Mouse (Mus musculus): ENCODE measurements around the gene Abhd14a.
"Not testable (repeated sequence)": the region's sequence is repeated elsewhere in the genome, so short reads cannot be mapped to it uniquely, and the experiment has no call there.

Abhd14a gene

DNA sequence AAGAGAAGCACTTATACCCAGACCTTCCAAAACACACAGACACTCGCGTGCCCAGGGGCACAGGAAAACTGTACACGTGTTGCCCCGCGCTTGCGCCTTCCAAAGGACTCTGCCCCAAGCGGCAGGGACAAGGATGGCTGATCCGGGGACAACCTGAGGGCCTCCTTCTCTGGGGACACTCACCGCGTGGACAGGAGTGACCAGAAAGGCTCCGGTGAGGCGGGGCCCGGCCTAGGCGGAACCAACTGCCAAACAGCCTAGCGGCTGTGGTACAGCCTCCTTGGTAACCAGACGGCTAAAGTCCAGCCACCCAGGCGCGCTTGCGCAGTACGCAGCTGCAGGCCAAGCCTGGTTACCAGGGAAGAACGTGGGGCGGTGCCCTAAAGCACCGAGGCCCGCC is at the start of gene Abhd14a, which contains the start of gene Abhd14b:
Abhd14a (minus strand) TSS at position 331 of the 400 bp plus-strand sequence.
Abhd14b (plus strand) TSS at position 112 of the 400 bp plus-strand sequence.
- peak; percentile 80 for DNase-seq (ENCODE audit: low read depth)

DNA sequence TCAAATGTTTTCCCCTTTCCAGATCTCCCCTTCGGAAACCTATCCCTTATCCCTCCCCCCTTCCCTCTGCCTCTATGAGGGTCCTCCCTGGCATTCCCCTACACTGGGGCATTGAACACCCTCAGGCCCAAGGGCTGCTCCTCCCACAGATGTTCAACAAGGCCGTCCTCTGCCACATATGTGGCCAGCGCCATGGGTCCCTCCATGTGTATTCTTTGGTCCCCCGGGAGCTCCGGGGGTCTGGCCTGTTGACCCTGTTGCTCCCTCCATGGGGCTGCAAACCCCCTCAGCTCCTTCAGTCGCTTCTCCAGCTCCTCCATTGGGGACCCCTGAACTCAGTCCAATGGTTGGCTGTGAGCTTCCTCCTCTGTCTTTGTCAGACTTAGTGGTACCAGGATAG is 40.1 kb upstream of the Abhd14a start:
- DNase-seq (ENCODE audit: low read depth): not testable (repeated sequence)

DNA sequence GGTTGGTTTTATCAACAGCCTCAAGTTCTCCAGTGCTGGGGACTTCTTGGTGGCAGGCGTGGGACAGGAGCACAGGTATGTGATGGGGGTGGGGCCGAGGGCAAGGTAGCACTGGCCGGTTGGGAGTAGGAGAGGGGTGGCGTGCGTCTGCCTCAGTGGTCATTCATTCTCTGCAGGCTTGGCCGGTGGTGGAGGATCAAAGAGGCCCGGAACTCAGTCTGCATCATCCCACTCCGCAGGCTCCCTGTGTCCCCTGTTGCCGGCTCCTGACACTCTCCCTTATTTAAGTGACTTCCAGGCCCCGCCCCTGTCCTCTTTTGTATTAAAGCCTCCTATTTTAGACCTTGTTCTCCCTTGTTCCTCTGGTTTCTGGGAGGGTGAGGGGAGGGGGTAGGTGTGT is 37.6 kb upstream of the Abhd14a start:
- DNase-seq (ENCODE audit: low read depth): no peak

DNA sequence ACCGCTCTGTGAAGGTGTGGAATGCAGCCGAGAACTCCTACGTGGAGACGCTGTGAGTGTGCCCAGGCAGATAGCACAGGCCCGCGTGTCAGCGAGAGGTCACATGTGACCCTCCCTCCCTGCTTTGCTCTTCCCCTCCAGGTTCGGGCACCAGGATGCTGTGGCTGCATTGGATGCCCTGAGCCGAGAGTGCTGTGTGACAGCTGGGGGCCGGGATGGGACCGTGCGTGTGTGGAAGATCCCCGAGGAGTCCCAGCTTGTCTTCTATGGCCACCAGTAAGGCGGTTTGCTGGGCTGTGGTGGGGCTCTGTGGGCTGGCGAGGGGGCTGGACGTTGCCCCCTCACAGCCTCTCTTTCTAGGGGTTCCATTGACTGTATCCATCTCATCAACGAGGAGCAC is 36.1 kb upstream of the Abhd14a start:
- no peak for DNase-seq (ENCODE audit: low read depth)

DNA sequence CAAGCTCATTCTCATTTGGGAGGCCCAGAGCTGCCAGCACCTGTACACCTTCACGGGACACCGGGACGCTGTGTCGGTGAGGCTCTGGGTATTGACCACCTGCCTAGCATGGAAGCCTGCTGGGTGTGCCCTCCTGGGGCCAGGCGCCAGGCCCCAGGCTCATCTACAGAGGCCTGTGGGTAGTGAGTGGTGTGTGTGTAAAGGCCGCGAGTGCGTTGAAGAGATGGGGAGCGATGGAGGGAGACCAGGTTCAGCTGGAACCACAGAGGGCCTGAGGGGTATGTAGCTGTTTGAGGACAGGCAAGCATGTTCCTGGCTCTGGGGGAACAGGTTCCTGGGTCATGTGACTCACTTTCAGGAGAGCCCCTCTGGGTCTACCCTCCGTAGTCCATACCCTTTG is 35.7 kb upstream of the Abhd14a start:
- no peak for DNase-seq (ENCODE audit: low read depth)

DNA sequence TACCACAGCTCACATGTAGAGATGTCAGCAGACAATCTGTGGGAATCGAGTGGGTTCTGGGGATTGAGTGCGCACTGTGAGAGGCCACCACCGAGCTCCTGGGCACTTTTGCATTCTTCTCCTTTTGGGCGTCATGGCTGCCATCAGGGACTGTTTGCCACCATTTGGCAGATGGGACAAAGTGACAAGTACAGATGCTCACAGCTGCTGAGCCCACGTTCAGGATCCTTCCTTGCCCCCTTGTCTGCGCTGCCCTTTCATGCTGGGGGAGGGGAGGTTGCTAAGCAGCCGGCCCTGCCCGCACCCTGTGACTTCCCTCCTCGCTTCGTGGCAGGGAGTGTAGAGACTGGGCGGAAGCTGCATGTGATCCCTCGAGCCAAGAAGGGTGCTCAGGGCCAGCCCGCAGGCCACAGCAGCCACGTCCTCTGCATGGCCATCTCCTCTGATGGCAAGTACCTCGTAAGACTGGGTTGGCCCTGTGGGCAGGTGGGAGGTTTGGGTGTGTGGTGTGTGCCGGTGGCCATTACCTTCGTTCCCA is 35.2 kb upstream of the Abhd14a start:
- no peak for DNase-seq (ENCODE audit: low read depth)

DNA sequence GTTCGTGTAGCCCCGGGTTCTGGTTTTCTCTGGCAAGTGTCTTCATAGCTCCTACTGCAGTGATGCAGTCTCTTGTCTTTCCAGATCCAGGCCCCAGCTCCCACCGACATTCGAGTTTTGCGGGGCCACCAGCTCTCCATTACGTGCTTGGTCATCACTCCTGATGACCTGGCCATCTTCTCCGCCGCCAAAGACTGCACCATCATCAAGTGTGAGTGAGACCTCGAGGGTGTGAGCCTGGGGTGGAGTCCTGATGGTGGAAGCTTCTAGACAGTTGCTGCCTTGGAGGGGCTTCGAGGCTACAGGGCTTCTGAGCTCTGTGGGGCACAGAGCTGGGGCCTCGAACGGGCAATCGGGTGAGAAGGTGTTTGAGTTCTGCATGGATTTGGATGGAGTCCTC is 34.2 kb upstream of the Abhd14a start:
- DNase-seq (ENCODE audit: low read depth): no peak

DNA sequence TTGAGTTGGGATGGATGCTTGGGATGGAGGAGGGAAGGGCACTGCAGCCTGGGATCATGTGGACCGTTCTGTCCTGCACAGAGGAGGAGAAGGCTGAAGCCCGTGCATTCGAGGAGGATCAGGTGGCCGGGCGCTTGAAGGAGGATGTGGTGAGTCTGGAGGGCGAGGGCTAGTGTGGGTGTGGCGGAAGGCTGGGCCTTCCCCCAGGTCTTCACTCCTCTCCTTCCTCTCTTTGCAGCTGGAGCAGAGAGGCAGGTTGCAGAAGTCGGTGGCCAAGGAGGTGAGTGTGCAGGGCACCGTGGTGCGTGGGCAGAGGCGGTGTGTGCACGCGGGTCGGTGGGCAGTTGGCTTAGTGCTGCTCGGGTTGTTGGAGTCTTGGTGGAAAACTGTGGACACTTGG is 33.6 kb upstream of the Abhd14a start:
- peak; percentile 28 for DNase-seq (ENCODE audit: low read depth)

DNA sequence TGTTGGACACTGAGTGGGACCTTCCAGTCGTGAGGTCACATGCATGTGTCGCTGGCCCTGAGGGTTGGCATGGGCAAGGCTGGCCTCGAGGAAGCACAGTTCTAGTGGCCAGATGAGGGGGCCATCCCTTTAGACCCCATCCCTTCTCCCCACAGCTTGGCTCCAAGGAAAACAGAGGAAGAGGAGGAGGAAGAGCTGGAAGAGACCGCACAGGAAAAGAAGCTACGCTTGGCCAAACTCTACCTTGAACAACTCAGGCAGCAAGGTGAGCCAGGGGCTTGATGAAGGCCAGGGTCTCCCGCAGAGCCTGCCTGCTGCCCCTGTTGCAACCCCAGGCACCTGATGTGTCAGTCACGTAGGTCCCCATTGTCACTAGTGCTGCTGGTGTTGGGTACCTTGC is 33.1 kb upstream of the Abhd14a start:
- DNase-seq (ENCODE audit: low read depth): no peak

DNA sequence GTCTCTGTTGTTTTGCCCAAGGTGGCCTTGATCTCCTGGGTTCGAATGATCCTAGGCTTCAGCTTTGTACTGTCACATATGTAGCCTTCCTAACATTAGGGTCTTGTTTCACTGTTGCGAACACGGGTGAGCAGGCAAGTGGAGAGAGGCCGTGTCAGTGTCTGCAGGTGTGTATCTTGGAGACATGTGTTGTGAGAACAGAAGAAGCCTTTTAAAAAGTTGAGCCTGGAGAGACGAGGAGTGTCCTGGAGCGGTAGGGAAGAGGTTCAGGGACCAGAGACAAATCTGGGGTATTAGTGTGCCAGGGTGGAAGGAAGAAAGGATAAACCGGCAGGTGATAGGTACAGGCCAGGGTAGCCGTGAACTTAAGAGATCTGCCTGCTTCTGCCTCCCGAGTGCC is 30.6 kb upstream of the Abhd14a start:
- no peak for DNase-seq (ENCODE audit: low read depth)

DNA sequence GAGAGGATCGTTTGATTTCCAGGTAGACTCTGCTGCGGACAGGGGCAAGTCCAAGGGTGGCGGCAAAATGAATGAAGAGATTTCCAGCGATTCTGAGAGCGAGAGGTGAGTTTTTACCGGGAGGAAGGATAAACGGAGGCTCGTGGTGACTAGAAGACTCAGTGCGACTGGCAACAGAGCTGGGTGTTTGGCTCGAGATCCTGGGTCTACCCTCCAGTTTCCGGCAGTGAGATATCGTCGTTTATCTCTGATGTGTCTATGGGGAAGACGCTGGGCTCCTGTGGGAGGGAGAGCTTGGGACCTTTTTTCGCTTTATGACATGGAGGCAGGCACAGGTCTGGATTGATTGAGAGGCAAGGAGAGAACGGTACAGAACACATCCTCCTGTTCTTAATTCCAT is 30.2 kb upstream of the Abhd14a start:
- DNase-seq (ENCODE audit: low read depth): peak; percentile 54

DNA sequence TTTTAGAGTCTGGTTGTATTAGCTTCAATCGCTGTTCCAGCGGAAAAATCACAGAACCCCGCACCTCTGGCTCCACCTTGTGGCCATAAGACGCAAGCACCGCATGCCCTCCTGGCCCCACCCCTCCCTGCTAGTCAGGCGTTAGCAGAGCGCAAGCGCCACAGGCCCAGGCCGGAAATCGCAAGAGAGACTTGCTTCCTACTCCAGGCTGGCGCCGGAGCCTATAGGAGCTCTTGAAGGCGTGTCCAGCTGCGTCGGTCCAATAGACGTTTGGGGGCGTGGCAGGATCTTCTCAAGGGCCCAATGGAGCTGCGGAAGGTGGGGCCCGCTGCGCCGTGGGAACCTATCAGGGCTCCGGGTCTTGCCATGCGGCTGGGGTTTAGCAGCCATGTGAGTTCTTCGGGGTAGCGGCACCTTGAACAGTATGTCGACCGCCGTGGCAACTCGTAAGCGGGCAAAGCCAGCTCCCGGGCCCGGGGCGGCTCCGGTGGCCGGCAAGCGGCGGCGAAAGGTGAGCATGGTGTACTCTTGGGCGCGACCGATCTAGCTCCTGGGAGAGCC is 29.5 kb upstream of the Abhd14a start, which contains the start of gene Parp3:
Parp3 (minus strand) TSS at position 26 of the 561 bp plus-strand sequence.
- peak; percentile 100 for DNase-seq (ENCODE audit: low read depth)

DNA sequence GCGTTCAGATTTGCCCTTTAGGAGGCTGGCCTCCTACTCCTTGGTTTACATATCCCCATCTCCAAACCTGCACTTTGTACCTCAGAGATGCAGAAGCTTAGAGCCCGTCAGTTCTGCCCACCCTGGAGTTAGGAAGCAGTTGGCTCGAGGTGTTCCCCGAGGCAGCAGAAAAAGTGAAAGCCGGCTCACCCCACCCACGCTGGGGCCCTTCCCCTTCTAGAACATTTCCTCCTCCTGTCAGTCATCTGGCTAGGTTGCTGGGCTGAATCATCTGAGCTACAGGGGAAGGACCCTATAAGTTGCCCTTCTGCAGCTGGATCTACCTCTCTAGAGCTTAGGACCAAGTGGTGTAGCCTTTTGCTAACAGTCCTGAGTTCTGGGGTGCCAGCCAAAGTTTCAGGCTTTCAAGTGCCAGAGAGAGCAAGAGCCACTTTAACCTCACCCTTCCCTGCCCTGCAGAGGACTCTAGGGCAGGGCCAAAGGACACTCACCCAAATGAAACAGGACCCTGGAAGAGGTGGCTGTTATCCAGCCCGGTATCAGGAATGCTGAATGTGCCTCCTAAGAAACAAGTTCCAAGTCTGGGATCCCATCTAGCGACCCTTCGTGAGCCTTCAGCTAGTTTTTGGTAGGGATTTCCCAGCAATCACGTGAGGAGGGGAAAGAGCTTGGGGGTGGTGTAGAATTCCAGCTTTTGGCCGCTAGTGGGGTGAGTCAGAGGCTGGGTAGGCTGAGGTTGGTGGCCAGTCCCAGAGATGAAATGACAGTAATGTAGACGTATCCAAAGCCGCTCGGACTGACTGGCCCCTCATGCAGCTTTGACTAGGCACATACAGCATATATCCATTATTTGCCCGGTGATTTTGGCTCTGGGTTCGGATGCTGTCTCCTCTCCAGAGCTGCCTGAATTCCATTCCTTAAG is 28.8 kb upstream of the Abhd14a start:
- peak; percentile 84 for DNase-seq (ENCODE audit: low read depth)

DNA sequence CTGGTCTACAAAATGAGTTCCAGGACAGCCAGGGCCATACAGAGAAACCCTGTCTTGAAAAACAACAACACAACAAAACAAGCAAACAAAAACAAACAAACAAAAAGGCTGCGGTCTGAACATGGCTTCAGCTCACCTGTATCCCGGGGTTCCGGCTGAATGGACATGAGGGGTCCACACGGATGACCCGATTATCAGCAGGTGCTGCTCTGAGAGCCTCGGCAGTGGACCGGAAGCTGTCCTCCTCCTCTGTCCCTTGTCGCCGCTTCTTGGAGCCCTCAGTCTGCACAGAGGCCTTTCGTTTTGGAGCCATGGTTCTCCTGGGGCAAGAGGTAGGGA is 28.2 kb upstream of the Abhd14a start, which contains the start of gene Rrp9:
Rrp9 (plus strand) TSS at position 301 of the 339 bp plus-strand sequence.
- no peak for DNase-seq (ENCODE audit: low read depth)

DNA sequence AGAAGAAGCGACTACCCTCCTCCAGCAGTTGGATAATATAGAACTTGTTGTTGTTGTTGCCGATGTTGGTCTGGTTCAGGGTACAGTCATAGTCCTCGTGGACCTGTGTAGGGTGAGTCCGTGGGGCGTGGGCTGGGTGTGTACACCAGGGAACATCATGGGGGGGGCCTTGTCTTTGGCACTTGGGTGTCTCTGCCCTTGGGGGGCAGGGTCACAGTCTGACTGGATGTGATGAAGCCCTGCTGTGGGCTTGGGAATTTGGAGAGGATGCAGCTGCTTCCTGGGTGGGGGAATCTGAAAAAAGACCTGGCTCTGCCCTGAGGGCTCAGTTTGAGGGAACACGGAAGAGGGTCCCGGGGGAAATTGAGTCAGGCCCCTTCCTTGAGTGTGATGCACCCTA is 27.6 kb upstream of the Abhd14a start:
- peak; percentile 31 for DNase-seq (ENCODE audit: low read depth)

DNA sequence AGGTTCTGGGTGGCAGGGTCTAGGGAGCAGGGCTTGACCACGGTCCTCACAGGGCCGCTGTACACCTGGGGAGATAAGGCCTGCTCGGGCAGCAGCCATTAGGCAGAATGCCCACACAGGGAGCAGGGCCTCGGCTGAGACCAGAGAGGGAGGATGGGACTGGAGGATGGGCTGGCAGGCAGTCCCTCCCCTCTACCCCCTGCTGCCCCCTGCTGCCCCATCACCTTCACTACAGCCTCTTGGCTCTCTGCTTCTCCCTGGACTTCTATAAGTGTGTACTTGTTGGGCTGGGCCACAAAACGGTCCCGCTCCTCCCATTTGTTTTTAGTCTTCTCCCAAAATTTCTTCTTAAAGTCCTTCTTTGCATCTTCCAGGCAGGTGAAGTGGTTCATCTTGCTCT is 27.0 kb upstream of the Abhd14a start:
- DNase-seq (ENCODE audit: low read depth): peak; percentile 80

DNA sequence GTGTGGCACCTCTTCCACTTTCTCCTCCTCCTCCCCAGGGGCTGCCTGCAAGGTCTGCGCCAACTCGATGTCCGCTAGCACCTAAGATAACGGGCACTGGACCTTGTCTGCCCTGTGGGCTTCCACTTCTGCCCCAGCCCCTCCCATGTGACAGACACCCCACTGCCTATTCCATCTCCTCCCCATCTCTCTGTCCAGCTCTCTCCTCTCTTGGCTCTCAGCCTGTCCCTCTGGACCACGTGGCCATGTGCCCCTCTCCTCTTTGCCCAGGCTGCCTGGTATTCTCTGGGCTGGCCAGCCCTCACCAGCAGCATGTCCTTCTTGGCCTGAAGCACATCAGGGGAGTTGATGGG is 26.3 kb upstream of the Abhd14a start:
- DNase-seq (ENCODE audit: low read depth): no peak

DNA sequence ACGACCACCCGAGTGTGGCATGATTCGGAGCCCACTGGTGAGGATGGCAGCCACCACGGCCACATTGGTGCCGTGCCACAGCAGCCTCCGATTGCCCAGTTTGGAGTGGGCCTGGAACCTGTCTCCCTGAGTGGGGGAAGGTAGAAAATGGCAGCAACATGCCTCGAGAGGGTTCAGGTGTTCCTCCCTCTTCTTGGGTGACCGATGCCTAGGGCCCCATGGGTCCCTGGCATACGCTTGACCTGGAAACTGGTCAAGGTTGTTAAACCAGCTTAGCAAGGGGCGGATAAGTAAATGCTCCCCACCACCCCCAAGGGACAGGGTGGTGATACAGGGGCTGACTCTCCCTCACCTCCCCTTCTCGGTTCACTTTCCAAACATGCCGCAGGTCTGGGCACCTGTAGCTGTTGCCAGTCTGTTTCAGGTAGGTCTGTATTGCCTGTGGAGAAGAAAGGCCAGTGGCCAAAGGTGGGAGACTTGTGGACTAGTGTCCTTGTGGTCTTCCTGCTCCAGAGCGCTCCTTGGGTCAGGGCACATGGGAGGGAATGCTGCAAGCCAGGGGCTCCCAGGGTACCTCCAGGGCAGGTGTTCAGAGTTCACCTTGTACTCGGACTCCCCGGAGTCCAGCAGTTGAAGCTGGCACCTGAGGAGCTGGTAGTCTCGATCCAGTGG is 25.7 kb upstream of the Abhd14a start:
- no peak for DNase-seq (ENCODE audit: low read depth)

DNA sequence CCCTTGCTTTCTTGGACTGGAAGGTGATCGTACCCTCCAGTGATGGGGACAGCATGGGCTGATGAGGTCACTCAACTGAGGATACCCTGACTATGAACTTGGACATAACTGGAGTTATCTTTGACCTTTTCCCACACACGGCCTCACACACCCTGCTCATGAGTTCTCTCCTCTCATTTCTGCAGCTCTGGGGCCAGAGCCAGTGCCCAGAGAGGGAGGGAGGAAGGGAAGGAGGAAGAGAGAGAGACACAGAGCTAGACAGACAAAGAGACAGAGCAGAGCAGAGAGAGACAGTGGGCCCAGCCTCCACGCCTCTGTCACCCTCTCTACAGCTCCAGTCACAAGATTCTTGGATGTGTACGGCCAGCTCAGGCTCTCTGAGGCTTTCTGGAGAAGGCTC is 24.8 kb upstream of the Abhd14a start:
- DNase-seq (ENCODE audit: low read depth): no peak

DNA sequence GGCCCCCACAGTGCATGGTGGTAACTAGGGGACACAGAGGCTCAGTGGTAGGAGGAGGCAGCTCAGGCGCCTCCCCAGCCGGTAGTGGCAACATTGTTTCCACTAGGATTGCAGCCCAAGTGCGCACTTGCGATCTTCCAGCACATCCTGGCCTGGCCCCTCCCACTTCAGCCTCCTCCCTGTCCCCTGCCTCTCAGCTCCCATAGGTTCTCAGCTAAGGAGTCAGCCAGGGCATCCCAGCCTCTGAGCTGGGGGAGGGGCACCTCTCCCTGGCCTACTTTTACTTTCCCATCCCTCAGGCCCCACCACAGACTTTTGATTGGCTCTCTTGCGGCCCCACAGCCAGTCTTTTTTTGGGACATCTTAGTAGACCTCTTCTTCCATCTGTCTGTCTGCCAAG is 24.4 kb upstream of the Abhd14a start:
- no peak for DNase-seq (ENCODE audit: low read depth)

DNA sequence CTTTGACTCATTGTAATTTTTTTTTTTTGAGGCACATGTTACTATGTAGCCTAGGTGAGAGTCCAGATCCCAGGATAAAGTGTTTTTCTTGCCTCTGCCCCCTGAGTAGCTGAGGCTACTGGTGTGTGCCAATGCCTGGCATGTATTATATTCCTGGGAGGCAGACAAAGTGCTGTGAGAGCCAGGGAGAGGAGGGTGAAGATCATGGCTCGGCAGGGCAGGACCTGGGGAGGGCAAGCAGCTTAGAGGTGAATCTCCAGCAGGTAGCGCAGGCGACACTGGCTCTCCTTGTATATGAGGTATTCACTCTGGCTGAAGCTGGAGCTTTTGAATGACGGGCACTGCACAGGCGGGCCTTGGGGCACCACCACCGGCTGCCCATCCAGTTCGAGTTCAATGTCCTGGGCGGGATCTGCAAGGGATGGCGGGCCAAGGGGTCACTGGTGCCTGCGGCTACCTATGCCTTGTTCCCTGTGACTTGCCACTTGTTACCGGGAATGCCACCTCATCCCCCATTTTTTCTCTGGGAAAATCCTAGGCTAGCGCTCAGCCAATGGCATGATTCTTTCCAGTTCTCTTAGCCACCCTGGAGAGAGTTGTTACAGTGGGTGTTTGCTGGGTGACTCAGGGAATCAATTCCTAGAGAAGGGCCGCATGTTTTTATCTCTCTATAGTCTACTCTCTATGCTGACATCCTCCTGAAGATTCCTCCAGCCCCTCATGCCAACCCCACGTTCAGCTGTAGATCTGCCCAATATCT is 23.7 kb upstream of the Abhd14a start:
- DNase-seq (ENCODE audit: low read depth): no peak

DNA sequence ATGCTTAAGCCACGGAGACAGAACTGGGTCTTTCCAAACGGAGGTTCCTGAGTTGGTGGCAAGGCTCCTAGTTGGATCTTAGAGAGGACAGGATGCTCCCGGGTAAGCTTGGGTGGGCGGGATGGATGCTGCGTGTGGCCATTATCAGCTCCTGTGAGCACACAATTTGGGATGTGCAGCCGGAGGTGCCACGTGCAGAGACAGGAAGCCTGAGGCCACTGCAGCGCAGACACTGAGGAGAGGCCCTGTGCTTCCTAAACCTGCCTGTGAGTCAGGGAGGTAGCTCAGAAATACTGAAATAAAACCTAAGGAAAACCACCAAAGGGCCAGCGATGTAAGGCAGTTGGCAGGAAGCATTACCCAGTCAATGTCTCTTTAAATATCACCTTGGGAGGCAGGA is 22.3 kb upstream of the Abhd14a start:
- peak; percentile 35 for DNase-seq (ENCODE audit: low read depth)
